Mouse (Mus musculus) megakaryocyte, embryonic 14.5 days (primary cell): Measurements from ENCODE around the gene Hist1h2ae.
"Not testable (repeated sequence)": the region's sequence is repeated elsewhere in the genome, so short reads cannot be mapped to it uniquely, and the experiment has no call there.

Source experiments
- FLI1 ChIP-seq: IDR thresholded peaks from 2 replicates; pipeline ENCODE4 v1.6.1; 2012; ENCODE audit warnings: low read length, inconsistent platforms, mixed read lengths
- GATA1 ChIP-seq: IDR thresholded peaks from 3 replicates; pipeline ENCODE4 v1.6.1; 2012; ENCODE audit warnings: mixed read lengths, low read length, inconsistent platforms, borderline replicate concordance

DNA sequence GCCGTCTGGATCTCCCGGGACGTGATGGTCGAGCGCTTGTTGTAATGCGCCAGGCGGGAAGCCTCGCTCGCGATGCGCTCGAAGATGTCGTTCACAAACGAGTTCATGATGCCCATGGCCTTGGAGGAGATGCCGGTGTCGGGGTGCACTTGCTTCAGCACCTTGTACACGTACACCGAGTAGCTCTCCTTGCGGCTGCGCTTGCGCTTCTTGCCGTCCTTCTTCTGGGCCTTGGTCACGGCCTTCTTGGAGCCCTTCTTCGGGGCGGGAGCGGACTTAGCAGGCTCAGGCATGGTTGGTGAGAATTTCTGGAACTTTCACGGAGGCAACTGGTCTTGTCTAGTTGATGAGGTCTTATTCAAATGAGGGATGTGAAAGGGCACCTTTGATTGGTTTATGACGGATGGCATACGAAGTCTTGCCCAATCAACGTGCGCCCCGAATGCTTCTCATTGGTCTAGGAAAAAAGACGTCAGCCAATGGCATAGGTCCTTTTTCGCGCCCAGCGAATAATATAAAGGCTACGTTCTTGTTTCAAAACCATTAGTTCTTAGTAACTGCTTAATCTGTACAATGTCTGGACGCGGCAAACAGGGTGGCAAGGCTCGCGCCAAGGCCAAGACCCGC, 3.0 kb upstream of the Hist1h2ae start, which contains the start of the genes Hist1h2bf and Hist1h2ad:
- not testable (repeated sequence) for TF ChIP-seq FLI1, GATA1
